Mouse (Mus musculus) forebrain, embryonic 15.5 days (tissue): ENCODE results near the gene Krt33b. TPM values are rescaled to one million over a fixed set of nuclear protein-coding genes. Genes with fewer than 3 reads are reported as not detected.

Source experiments
- ATAC-seq: fragments of 200-750 bp; cut with Nextera tagmentation; replicated peaks from 2 replicates; pipeline ENCODE4 v1.8.0; 2017; ENCODE audit warnings: mild to moderate bottlenecking, moderate TSS enrichment, moderate library complexity
- H3K27ac ChIP-seq: fragments of 300-500 bp; sonication (generic); replicated peaks from 2 replicates; pipeline ENCODE4 v1.5.1; 2015; ENCODE audit warnings: mild to moderate bottlenecking, inconsistent platforms
- H3K27me3 ChIP-seq: fragments of 300-500 bp; sonication (generic); 2 replicates; pipeline ENCODE4 v1.6.1; 2015; ENCODE audit warnings: inconsistent platforms
- H3K36me3 ChIP-seq: fragments of 300-500 bp; sonication (generic); 2 replicates; pipeline ENCODE4 v1.6.1; 2015; ENCODE audit warnings: mild to moderate bottlenecking, inconsistent platforms
- H3K4me1 ChIP-seq: fragments of 300-500 bp; sonication (generic); 2 replicates; pipeline ENCODE4 v1.6.1; 2015; ENCODE audit warnings: inconsistent platforms
- H3K4me2 ChIP-seq: fragments of 300-500 bp; sonication (generic); replicated peaks from 2 replicates; pipeline ENCODE4 v1.6.1; 2015; ENCODE audit warnings: mild to moderate bottlenecking, inconsistent platforms
- H3K4me3 ChIP-seq: fragments of 300-500 bp; sonication (generic); 2 replicates; pipeline ENCODE4 v1.5.1; 2015; ENCODE audit warnings: mild to moderate bottlenecking, inconsistent platforms
- H3K9ac ChIP-seq: fragments of 300-500 bp; sonication (generic); replicated peaks from 2 replicates; pipeline ENCODE4 v1.6.1; 2015; ENCODE audit warnings: mild to moderate bottlenecking, inconsistent platforms
- H3K9me3 ChIP-seq: fragments of 300-500 bp; sonication (generic); 2 replicates; pipeline ENCODE4 v1.6.1; 2016; ENCODE audit warnings: inconsistent platforms
- WGBS: fragments of 180-500 bp; shearing (Covaris S2); methylation state at CpG from one replicate; pipeline ENCODE4 v1.1.7; 2015; ENCODE audit warnings: mixed read lengths; 5-methylcytosine and 5-hydroxymethylcytosine counted together
- polyA plus RNA-seq: library from polyadenylated mRNA; unstranded; fragments of >200 nt; fragmentation: Nextera tagmentation; extraction: Ambion mirVana; gene quantifications from 2 replicates; pipeline ENCODE4 v1.2.1, GENCODE M21; 2015

The Krt33b gene
- not detected in 2 replicates for polyA plus RNA-seq

DNA sequence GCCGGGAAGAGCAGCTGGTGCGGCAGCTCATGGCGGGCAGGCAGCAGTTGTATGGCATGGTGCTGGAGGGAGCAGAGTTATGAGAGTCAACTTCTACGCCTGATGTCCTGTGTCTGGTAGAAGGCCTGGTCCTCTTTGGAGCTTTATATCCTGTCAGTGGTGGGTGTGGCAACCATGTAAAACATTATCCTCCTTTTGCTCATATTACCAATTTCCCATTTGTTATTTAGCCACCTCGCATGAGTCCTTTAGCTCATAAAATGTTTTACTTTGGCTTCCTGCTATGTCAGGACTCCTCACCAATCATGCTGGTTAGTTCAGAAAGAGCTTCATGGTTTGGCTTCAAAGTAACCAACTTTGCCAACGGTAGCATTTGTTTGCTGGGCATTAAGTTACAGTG lies at the start of gene Krt33b:
TSS of gene Krt33b (minus strand) at position 101 of the 400 bp plus-strand sequence.
- no peak within 1 kb of the TSS for H3K27ac ChIP-seq

DNA sequence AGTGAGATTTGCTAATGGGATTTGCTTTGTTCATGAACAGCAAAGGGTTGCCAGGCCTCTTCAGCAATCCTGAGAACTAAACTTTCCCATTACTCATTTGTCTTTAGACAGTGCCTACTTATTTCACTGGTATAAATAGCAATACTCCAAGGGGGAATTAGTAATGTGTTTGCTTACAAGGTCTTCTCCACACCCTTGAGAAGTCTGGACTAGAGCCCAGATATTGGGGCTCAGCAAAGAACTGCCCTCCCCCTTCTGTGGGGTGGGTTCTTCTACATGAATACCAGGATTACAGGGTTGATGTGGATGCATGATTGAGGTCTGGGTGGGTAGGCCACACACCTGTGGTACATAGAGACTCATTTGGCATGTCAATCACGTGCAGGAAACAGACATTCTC lies 44.2 kb upstream of the Krt33b start:
- no peaks in the 10 kb centered on the region for H3K4me1 ChIP-seq
- no peak overlapping the region for H3K4me3 ChIP-seq
- H3K27me3 ChIP-seq, result no peaks in the 10 kb centered on the region
- no peaks in the 10 kb centered on the region for H3K36me3 ChIP-seq
- H3K27ac ChIP-seq, result no peak overlapping the region
- no peak overlapping the region for H3K9ac ChIP-seq
- H3K9me3 ChIP-seq, result no peaks in the 10 kb centered on the region
- WGBS, result 58% methylated on average over 1 of the region's 1 CpGs
- ATAC-seq, result no peak
- no peak overlapping the region for H3K4me2 ChIP-seq

More for the DNA sequence above, at the start of gene Krt33b:
- Histone ChIP-seq H3K4me1 (no peaks in the 10 kb centered on the region), H3K9ac (no peak within 1 kb of the TSS), H3K27me3 (no peaks in the 10 kb centered on the region), H3K4me3 (no peak within 1 kb of the TSS), H3K9me3 (no peaks in the 10 kb centered on the region), H3K4me2 (no peak within 1 kb of the TSS), H3K36me3 (no peaks in the 10 kb centered on the region)
- ATAC-seq, result no peak
- 96% methylated on average over 6 of the region's 6 CpGs for WGBS

DNA sequence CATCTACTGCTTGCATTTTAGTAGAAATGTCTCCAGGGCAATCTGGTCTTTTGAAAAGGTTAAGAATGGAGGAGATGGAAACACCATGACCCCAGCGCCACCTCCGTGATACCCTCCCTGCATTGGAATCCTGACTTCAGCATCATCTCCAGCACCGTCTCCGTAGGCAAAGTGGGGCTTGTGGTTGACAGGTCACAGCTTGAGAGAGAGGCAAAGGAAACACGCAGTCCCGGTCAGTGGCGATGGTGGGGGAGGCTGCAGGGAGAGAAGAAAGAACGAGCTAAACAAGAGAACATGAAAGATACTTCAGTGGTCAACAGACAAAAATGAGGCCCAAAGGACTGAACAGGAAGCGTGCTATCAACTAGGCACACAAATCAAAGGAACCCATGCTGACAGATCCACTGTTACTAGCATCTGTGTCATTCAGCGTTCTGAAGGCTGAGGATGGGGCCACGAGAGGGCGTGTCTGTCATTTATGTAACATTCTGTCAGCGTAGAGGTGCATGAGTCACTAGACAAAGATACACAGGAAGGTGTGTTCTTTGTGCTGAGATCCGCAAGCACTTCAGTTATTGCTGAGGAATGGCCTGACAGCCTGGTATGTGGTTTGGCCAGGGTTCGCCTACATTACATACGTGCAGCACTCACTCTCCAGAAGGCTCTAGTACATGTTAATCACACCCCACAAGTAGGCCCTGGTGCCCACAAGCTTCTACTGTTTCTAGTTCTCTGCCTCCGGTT lies 37.8 kb upstream of the Krt33b start:
- no peaks in the 10 kb centered on the region for H3K4me1 ChIP-seq
- no peak overlapping the region for H3K27ac ChIP-seq
- H3K9ac ChIP-seq, result no peak overlapping the region
- WGBS, result 92% methylated on average over 17 of the region's 17 CpGs
- no peaks in the 10 kb centered on the region for H3K27me3 ChIP-seq
- H3K9me3 ChIP-seq, result no peaks in the 10 kb centered on the region
- ATAC-seq, result no peak
- H3K4me2 ChIP-seq, result no peak overlapping the region
- H3K36me3 ChIP-seq, result no peaks in the 10 kb centered on the region
- no peak overlapping the region for H3K4me3 ChIP-seq

DNA sequence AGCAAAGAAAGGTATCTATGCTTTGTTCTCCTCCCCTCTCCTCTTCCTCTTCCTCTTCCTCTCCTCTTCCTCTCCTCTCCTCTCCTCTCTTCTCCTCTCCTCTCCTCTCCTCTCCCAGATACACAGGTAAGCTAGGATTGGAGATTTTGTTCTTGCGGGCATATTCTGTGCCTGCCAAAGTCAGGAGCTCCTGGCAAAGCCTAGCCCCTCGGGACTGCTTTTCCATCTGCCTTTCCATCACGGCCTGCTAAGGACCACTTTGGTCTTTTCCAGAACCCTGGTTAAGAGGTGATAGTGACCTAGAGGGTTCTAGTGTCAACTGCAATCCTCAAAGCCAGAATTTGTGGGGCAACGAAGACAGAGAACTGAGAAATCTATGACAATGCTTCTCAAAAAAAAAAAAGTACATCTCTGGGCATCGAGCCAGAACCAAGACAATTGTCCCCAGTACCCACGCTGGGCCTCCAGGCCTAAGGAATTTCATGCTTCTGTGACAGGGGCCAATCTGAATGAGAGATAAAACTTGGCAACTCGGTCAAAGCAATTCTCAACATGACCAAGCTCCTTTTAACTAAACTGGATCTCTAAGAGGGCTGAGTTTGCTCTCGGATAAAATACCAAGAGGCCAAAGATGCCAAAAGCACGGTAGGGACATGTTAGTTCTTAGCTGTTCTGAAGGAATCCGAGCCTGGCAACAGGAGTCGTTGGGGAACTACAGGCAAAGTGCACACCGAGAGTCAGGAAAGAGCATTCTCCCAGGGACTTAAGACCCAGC lies 36.8 kb upstream of the Krt33b start:
- no peaks in the 10 kb centered on the region for H3K4me1 ChIP-seq
- H3K9me3 ChIP-seq, result no peaks in the 10 kb centered on the region
- no peaks in the 10 kb centered on the region for H3K27me3 ChIP-seq
- H3K36me3 ChIP-seq, result no peaks in the 10 kb centered on the region
- no peak overlapping the region for H3K4me3 ChIP-seq
- no peak for ATAC-seq
- no peak overlapping the region for H3K4me2 ChIP-seq
- 67% methylated on average over 12 of the region's 12 CpGs for WGBS
- H3K27ac ChIP-seq, result no peak overlapping the region
- H3K9ac ChIP-seq, result no peak overlapping the region

DNA sequence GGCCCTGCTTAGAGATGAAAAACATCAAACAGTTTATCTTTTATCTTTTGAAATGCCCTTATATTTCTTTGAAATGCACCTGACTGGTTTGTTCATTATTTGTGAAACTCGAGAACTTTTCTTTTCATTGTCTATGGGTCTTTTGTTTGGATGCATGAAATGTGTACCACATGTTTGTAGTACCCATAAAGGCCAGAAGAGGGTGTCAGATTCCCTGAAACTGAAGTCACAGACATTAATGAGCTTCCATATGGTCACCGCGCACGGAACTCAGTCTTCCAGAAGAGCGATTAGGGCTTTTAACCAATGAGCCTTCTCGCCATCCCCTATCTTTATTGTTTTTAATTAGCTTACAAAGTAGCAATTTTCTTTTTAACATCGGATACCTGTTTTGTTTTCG lies 29.2 kb upstream of the Krt33b start:
- no peaks in the 10 kb centered on the region for H3K36me3 ChIP-seq
- H3K4me3 ChIP-seq, result no peak overlapping the region
- ATAC-seq, result no peak
- H3K9ac ChIP-seq, result no peak overlapping the region
- H3K27me3 ChIP-seq, result no peaks in the 10 kb centered on the region
- 63% methylated on average over 8 of the region's 8 CpGs for WGBS
- no peaks in the 10 kb centered on the region for H3K4me1 ChIP-seq
- no peaks in the 10 kb centered on the region for H3K9me3 ChIP-seq
- no peak overlapping the region for H3K27ac ChIP-seq
- no peak overlapping the region for H3K4me2 ChIP-seq

DNA sequence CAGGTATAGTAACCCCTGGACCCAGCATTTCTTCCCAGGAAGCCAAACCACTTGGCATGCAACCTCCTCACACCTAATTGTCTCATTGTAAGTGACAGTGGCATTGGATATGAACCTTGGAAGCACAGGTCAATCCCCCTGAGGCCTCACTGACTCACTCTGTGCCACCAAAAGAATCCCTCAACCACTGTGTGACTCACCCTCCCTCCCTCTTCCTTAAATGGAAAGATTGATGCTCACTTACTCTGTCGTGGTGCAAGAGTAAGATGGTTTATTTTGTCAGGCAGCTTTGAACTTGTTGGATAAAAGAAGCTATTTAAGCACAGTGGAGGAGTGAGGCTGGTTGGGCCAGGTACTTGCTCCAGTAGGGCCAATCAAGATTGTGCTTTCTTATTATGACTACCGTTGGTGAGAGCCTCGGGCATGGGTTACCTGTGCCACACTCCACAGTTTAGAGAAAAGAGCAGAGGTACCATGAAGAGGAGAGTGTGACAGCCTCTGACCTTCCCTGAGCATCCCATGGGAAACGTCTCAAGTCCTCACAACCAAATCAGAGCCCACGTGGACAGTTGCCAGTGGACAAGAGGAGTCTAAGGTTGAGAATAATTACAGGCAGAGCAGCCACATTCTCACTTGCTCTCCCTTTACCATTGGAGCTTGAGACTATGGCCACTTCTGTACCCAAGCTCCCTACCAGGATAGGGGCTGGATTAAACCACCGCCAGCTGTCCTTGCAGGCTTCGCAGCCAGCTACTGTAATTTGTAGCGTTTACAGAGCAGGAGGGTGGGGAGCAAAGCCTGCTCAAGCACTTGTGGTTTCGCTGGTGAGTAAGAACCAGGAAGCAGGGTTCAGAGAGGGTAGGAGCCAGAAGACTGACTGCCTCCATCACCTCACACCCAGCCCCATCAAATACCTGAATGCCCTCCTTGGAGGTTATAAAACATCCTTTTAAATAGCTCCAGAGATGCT lies 26.3 kb upstream of the Krt33b start:
- Histone ChIP-seq H3K27ac (no peak overlapping the region), H3K4me2 (no peak overlapping the region), H3K9ac (no peak overlapping the region), H3K27me3 (no peaks in the 10 kb centered on the region), H3K36me3 (no peaks in the 10 kb centered on the region), H3K4me3 (no peak overlapping the region), H3K9me3 (no peaks in the 10 kb centered on the region), H3K4me1 (no peaks in the 10 kb centered on the region)
- no peak for ATAC-seq
- WGBS, result 80% methylated on average over 9 of the region's 9 CpGs

DNA sequence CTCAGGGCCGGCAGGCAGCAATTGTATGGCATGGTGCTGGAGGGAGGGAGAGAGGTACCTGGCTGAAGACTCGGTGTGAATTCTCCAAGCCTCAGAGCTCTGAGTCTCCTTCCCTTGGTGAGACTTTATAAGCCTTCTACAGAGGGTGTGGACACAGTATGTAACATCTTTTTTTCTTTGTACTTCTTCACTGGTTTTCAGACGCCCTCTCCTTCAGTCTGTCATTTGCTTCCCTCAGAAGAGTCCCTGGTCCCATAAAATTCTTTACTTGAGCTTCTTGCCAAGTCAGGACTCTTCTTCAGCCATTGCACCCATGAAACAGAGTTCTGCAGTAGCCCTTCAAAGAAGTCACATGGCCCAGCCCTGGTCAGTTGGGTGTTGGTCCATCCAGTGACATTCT lies 20.8 kb upstream of the Krt33b start, which contains the start of gene Krt31:
TSS of gene Krt31 (minus strand) at position 101 of the 400 bp plus-strand sequence.
- Histone ChIP-seq H3K36me3 (no peaks in the 10 kb centered on the region), H3K4me3 (no peak within 1 kb of the TSS), H3K4me2 (no peak within 1 kb of the TSS), H3K27me3 (no peaks in the 10 kb centered on the region), H3K4me1 (no peaks in the 10 kb centered on the region), H3K9me3 (no peaks in the 10 kb centered on the region), H3K9ac (no peak within 1 kb of the TSS), H3K27ac (no peak within 1 kb of the TSS)
- no peak for ATAC-seq
- 89% methylated on average over 3 of the region's 3 CpGs for WGBS

DNA sequence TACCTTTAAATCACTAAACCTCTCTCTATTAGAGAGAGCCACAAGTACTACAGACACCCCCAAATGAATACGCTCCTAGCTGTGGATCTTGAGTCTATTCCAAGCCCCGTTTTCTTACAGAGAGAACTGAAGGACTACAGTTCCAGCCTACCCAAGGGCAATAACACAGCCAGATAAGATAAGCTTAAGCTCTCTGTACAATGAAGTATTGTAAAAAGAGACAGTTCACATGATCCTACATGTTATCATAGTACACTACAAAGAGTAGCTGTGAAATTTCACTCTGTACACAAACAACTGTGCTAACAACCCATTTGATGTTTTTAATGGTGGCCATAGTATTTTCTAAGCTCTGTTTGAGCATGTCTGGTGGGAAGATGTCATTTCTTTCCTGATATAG lies 17.5 kb upstream of the Krt33b start:
- Histone ChIP-seq H3K4me2 (no peak overlapping the region), H3K4me1 (no peaks in the 10 kb centered on the region), H3K27me3 (no peaks in the 10 kb centered on the region), H3K36me3 (no peaks in the 10 kb centered on the region), H3K4me3 (no peak overlapping the region), H3K9me3 (no peaks in the 10 kb centered on the region), H3K27ac (no peak overlapping the region), H3K9ac (no peak overlapping the region)
- ATAC-seq, result no peak
- 89% methylated on average over 2 of the region's 2 CpGs for WGBS

DNA sequence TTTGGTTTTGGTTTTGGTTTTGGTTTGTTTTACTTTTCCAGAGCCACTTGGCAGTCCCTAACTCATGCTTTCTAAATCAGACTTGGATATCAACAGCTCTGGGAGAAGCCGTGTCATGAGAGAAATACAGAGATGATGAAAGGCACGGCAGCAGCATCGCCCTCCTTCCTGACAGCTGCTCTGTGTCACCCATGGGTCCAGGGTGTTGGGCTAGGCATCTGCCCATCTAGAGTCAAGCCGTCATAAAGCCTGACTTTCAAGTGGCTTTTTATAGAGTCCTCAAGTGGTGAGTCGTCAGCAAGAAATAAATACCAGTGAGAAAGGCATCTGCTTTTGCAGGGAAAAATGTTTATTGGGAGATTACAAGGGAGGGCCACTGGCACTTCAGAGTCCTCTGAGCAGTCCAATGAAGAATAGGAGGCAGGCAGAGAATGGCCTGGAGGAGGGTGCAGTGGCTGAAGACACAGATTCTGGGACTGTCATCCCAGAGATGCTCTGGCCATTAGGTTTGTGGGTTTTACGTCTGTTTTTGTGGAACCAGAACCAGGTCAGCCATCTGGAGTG lies 16.7 kb upstream of the Krt33b start:
- Histone ChIP-seq H3K9me3 (no peaks in the 10 kb centered on the region), H3K27ac (no peak overlapping the region), H3K9ac (no peak overlapping the region), H3K4me1 (no peaks in the 10 kb centered on the region), H3K36me3 (no peaks in the 10 kb centered on the region), H3K4me2 (no peak overlapping the region), H3K27me3 (no peaks in the 10 kb centered on the region), H3K4me3 (no peak overlapping the region)
- ATAC-seq, result no peak
- WGBS, result 86% methylated on average over 6 of the region's 6 CpGs

DNA sequence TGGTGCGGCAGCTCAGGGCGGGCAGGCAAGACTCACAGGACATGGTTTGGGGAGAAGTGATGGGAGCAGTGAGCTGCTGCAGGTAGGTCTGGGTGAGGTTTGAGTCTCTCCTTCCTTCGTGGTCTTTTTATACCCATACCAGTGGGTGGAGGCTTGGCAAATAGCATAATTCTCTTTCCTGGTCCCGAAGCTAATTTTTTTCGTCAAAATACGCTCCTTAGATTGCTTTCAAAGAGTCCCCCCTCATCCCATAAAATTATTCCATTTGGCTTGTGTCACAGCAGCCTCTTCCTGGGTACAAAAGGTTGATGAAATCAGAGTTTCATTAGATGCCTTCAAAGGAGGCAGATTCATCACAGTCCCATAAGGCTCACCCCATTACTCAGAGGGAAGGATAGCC lies 11.8 kb upstream of the Krt33b start, which contains the start of gene Krt34:
TSS of gene Krt34 (minus strand) at position 101 of the 400 bp plus-strand sequence.
- Histone ChIP-seq H3K9ac (no peak within 1 kb of the TSS), H3K27ac (no peak within 1 kb of the TSS), H3K4me1 (no peaks in the 10 kb centered on the region), H3K36me3 (no peaks in the 10 kb centered on the region), H3K27me3 (no peaks in the 10 kb centered on the region), H3K4me2 (no peak within 1 kb of the TSS), H3K4me3 (no peak within 1 kb of the TSS), H3K9me3 (no peaks in the 10 kb centered on the region)
- no peak for ATAC-seq
- 89% methylated on average over 6 of the region's 6 CpGs for WGBS

DNA sequence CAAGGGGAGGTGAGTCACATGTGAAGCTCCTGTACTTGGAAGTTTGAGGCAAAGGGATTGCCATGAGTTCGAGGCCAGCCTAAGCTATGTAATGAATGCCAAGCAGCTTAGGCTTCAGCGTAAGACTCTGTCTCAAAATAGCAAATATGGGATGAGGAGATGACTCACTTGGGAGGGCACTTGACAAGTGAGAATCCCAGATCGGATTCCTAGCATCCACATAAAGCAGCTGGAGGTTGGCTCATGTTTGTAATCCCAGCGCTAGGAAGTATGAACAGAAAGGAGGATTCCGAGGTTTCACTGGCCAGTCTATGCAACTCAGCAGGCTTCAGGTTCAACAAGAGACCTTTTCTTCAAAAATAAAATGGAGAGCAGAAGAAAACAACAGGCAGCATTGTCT lies 8.2 kb downstream of the Krt33b start:
- WGBS, result 84% methylated on average over 5 of the region's 5 CpGs
- Histone ChIP-seq H3K4me2 (no peak overlapping the region), H3K27me3 (no peaks in the 10 kb centered on the region), H3K4me1 (no peaks in the 10 kb centered on the region), H3K9ac (no peak overlapping the region), H3K9me3 (no peaks in the 10 kb centered on the region), H3K4me3 (no peak overlapping the region), H3K27ac (no peak overlapping the region), H3K36me3 (no peaks in the 10 kb centered on the region)
- no peak for ATAC-seq
